Mouse (Mus musculus) layer of hippocampus, postnatal 25 days (tissue): ENCODE results near the gene Vamp2. TPM values are rescaled to one million over a fixed set of nuclear protein-coding genes. Genes with fewer than 3 reads are reported as not detected.

Experiments
- DNase-seq, 2 experiments: peaks; one replicate each; pipeline ENCODE4 v3.0.0; 2022; ENCODE audit warnings: mixed read lengths in 2 of 2, low spot score in 1 of 2; ENCODE audit errors: extremely low spot score in 1 of 2
- total RNA-seq, 2 experiments: library from RNA; stranded (reverse); gene quantifications; 2 replicates each; pipeline ENCODE4 v1.2.3; 2021

Vamp2 gene
- total RNA-seq, 2 experiments from 2014 or later = 978 to 1,010 TPM

- DNase-seq = peak; percentile 89 to 90
Measured at GRCm38 (mm10) chr11:69096987-69097900, 9.0 kb downstream of the Vamp2 start.

DNA sequence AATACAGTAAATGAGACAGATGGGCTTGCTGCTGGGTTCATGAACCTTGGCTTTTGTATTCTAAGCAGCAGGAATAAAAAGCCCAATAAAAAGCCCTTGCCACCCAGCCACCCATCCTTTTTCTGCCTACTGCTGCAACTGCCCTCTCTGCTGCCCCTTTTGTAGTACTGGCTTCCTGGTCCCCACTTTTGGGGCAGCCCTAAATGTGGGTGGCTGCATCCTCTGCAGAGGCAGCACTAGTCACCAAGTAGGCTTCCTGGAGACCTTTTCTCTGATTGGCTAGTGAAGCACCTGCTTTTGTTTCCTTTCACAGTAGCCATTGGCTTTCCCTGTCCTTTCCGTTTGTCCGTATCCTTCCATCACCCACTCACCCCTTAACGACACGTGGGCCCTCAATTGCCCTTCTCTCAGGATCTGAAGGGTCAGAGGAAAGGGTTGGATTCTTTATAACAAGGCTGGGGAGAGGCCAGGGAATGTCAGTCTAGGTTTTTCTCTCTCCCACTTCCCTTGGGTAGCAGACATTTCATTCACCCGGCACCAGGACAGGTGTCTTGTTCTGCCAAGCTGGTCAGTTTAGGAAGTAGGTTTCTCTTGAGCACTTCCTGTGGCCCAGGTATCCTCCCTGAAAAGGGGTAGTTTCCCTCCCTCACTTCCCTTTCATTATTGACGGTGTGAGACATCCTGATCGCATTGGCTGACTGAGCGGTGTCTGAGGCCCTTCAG is 9.9 kb downstream of the Vamp2 start:
- DNase-seq = peak in 1 of 2 experiments; percentile 7

GRCm38 (mm10) chr11:69098762-69099091 is 10.4 kb downstream of the Vamp2 start:
- DNase-seq = peak; percentile 89 to 91

DNA sequence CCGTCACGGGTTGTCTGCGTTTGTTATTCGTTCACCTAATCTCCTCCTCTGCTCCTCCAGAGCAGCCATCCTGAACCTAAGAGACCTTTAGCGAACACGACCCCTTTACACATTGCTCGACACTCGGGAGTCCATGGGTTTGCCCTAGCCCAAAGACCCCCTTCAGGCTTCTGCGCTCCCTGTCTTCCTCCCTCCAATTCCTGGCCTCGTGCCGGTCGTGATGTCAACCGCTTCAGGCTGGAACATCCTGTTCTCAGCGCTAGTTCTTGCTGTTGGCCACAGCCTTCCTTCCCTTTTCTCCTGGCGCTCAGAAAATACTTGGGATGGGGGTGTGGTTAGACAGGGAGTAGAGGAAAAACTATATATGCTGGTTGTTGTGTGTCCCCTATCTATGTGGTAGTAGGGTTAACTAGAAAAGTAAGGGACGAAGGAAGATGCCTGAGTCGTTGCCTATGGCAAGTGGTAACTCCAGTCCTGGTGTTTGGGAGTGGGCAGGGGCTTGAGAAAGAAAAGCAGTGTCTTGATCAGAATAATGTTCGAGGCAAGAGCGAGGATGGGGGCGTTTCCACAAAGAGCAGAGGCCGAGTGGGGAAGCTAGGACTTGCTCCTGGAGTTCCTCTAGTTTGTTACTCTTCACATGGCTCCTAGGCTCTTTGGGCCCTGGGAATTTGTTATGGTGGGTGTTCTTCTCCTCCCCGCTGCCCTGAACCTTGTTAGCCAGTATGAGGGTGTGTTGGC is 11.1 kb downstream of the Vamp2 start:
- DNase-seq = peak in 1 of 2 experiments; percentile 58

DNA sequence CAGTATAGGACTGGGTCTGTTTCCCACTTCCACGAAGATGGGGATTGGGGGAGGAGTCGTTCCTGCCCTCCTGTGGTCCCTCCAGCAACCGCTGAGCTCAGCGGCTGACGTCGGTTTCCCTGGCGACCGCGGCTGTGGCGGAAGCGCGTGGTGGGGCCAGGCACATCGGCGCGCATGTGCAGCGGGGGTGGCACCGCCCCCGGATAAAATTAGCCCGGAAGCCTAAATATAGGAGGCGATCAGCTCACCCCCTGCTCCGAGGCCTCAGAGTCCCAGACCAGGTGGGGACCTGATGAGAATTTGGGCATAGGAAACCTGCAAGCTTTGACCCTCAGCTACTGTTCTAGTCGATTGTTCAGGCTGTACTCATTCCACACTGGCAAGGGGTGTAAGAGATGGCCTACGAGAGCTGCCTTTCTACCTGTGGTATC is 11.6 kb downstream of the Vamp2 start:
- DNase-seq = peak; percentile 84 to 87

DNA sequence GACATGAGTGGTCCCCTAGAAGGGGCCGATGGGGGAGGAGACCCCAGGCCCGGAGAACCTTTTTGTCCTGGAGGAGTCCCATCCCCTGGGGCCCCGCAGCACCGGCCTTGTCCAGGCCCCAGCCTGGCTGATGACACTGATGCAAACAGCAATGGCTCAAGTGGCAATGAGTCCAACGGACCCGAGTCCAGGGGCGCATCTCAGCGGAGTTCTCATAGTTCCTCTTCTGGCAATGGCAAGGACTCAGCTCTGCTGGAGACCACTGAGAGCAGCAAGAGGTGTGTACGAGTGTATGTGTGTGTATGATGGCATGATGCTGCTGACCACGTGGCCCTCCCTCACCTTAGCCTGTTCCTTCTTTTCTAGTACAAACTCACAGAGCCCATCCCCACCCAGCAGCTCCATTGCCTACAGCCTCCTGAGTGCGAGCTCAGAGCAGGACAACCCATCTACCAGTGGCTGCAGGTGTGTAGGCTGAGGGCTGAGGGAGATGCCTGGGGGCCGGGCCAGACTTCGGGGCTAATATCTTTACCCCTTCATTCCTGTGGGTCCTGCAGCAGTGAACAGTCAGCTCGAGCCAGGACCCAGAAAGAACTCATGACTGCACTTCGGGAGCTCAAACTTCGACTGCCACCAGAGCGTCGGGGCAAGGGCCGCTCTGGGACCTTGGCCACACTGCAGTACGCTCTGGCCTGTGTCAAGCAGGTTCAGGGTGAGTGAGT is 12.5 kb downstream of the Vamp2 start:
- peak in 1 of 2 experiments; percentile 5 for DNase-seq

DNA sequence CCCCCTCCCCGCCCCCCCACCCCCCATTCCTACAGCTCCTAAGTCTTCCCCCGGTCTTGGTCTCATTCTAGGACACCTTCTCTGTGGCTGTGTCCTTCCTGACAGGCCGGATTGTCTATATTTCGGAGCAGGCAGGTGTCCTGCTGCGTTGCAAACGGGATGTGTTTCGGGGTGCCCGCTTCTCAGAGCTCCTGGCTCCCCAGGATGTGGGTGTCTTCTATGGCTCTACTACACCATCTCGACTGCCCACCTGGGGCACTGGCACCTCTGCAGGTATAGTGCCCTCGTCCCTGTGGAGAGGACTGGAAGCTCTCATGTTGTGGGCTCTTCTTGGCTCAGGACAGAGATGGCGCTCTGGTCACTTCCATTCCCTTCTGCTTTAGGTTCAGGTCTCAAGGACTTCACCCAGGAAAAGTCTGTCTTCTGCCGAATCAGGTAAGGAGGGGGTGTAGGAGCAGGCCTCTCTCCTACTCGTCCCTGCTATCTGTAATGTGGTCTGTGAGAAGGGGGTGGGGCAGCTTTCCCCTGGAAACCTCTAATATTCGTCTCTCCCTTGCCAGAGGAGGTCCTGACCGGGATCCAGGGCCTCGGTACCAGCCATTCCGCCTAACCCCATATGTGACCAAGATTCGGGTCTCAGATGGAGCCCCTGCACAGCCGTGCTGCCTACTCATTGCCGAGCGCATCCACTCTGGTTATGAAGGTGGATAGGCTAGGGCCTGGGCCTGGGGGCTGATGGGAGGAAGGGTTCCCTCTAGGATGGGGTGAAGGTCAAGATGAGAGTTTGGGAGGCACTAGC is 13.5 kb downstream of the Vamp2 start:
- peak in 1 of 2 experiments; percentile 7 for DNase-seq

GRCm38 (mm10) chr11:69102403-69102725 is 14.1 kb downstream of the Vamp2 start:
- no peak for DNase-seq

GRCm38 (mm10) chr11:69103121-69103520 is 14.8 kb downstream of the Vamp2 start:
- peak in 1 of 2 experiments; percentile 4 for DNase-seq

GRCm38 (mm10) chr11:69103531-69104435 is 15.5 kb downstream of the Vamp2 start:
- DNase-seq = peak in 1 of 2 experiments; percentile 6

DNA sequence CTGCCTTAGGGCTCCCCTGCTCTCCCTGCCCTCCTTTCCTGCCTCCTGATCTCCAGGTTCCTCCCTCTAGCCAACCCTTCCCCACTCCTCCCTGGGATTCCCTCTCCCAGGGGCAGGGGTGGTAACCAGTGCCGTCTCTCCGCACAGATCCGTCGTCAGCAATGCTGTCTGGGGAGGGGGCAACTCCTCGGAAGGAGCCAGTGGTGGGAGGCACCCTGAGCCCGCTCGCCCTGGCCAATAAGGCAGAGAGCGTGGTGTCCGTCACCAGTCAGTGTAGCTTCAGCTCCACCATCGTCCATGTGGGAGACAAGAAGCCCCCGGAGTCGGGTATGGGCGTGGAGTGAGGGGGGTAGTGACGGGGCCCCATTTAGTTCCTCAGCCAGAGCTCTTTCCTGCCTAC is 16.2 kb downstream of the Vamp2 start:
- no peak for DNase-seq

GRCm38 (mm10) chr11:69105227-69105626 is 16.9 kb downstream of the Vamp2 start:
- no peak for DNase-seq

- DNase-seq = peak in 1 of 2 experiments; percentile 3
Measured at GRCm38 (mm10) chr11:69105796-69106195, 17.5 kb downstream of the Vamp2 start.

- DNase-seq = no peak
Measured at GRCm38 (mm10) chr11:69106299-69106698, 18.0 kb downstream of the Vamp2 start.

GRCm38 (mm10) chr11:69106842-69107241 is 18.6 kb downstream of the Vamp2 start:
- DNase-seq = no peak

- DNase-seq = no peak
Measured at GRCm38 (mm10) chr11:69107676-69108075, 19.4 kb downstream of the Vamp2 start.

DNA sequence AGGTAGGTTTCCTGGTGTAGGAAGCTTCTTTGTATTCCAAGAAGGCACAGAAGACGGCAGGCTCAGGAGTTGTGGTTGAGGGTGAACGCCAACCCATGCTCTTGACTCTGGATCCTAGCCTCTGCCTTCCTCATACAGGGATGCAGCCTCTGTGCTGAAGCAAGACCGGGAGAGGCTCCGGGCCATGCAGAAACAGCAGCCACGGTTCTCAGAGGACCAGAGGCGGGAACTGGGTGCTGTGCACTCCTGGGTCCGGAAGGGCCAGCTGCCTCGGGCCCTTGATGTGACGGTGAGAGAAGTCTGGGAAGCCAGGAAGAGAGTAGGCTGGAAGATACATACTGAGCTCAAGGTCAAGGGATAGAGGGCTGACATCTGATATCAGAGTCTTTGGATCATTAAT is 19.9 kb downstream of the Vamp2 start:
- no peak for DNase-seq
